Mouse (Mus musculus) kidney, adult 2 months (tissue): ENCODE data around the gene Atp2b1. TPM values are rescaled to one million over a fixed set of nuclear protein-coding genes. Genes with fewer than 3 reads are reported as not detected.

Source experiments
- DNase-seq: peaks from one replicate; pipeline ENCODE4 v3.0.0; 2021
- H3K27ac ChIP-seq: fragments of 200-500 bp; 2 replicates; pipeline ENCODE4 v1.5.1; 2012; ENCODE audit warnings: low read depth, low read length, control low read depth, inconsistent platforms; ENCODE audit not compliant: insufficient read depth
- H3K27me3 ChIP-seq: fragments of 200-500 bp; replicated peaks from 2 replicates; pipeline ENCODE4 v1.6.1; 2012; ENCODE audit warnings: mild to moderate bottlenecking, moderate library complexity, low read length, inconsistent platforms; ENCODE audit not compliant: control insufficient read depth, insufficient read depth
- H3K36me3 ChIP-seq: fragments of 200-500 bp; 2 replicates; pipeline ENCODE4 v1.6.1; 2012; ENCODE audit warnings: mild to moderate bottlenecking, moderate library complexity, low read length, inconsistent platforms; ENCODE audit not compliant: control insufficient read depth, insufficient read depth
- H3K4me1 ChIP-seq: fragments of 200-500 bp; 2 replicates; pipeline ENCODE4 v1.6.1; 2011; ENCODE audit warnings: low read length; ENCODE audit not compliant: control insufficient read depth, insufficient read depth
- H3K4me3 ChIP-seq: fragments of 200-500 bp; 2 replicates; pipeline ENCODE4 v1.5.1; 2011; ENCODE audit warnings: mild to moderate bottlenecking, low read depth, low read length, control low read depth; ENCODE audit not compliant: insufficient read depth
- CTCF ChIP-seq: fragments of 200-500 bp; conservative IDR thresholded peaks from 2 replicates; pipeline ENCODE4 v1.5.1; 2011; ENCODE audit warnings: low read depth, mild to moderate bottlenecking, control low read depth, low read length, moderate library complexity, mixed read lengths; ENCODE audit not compliant: insufficient read depth, insufficient read length
- POLR2A ChIP-seq: fragments of 200-500 bp; IDR thresholded peaks from one replicate; pipeline ENCODE4 v1.6.1; 2011; ENCODE audit warnings: low read depth, low read length, control low read depth
- WGBS: fragments of 180-500 bp; shearing (Covaris S2); methylation state at CpG from one replicate; pipeline ENCODE4 v1.1.7; 2018; 5-methylcytosine and 5-hydroxymethylcytosine counted together
- polyA plus RNA-seq: library from polyadenylated mRNA; depleted of rRNA; stranded (reverse); fragments of >200 nt; gene quantifications from 2 replicates; pipeline ENCODE4 v1.2.3, GENCODE M21; 2012; rRNA removed

Gene Atp2b1
- polyA plus RNA-seq, 1 experiment: 13.3 TPM

DNA sequence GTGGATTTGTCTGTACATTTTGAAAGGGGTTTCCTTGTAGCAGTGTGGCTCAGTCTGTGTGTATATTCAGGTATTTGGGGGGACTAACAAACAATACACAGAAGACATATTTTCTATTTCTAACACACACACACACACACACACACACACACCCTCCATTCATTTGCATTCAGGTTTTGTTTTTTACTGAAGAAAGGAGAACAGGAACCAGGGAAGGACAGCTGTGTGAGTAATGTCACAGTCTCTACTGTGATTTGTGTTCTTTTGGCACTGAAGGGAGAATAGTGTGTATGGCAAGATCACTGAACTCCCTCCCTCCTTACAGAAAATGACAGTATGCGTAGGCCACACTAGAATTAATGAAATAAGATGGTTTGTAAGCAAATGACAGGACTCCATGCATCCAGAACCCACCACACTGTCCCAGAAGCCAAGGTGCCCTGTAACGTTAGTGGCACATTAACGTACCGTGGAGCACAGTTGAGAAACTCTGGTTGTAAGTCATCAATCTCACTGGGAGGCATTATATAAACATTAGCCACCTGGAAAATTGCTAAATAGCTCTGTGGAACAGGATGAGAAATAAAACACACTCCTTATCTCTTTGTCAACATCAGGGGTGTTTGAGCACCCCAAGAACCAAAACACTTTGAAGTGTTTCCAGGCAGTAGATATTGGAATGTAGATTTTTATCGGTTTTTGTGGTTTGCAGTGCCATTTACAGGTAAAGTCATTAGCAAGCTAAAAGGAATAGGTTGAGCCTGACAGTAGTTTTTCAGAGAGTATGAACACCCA lies 132.7 kb downstream of the Atp2b1 start:
- no peak overlapping the region for H3K27ac ChIP-seq
- 47% methylated on average over 5 of the region's 5 CpGs for WGBS
- TF ChIP-seq CTCF: no peak
- no peak for TF ChIP-seq POLR2A
- no peaks in the 10 kb centered on the region for H3K27me3 ChIP-seq
- no peaks in the 10 kb centered on the region for H3K36me3 ChIP-seq
- H3K4me3 ChIP-seq: no peak overlapping the region
- H3K4me1 ChIP-seq: no peaks in the 10 kb centered on the region
- no peak for DNase-seq

DNA sequence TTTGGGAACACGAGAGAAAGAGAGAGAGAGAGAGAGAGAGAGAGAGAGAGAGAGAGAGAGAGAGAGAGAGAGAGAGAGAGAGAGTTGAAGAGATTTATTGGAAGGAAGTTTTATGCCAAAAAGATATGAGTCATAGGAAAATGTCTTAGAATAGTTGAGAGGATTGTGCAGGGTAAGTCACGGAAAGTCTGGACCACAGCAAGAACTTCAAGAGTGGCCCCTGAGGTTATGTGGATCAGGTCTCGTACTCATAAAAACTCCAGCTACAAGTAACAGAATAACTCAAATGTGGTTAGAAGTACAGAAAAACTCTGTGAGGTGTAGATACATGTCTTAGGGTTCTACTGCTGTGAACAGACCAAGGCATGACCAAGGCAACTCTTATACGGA lies 133.3 kb downstream of the Atp2b1 start:
- Histone ChIP-seq H3K4me3 (no peak overlapping the region), H3K27me3 (no peaks in the 10 kb centered on the region), H3K36me3 (no peaks in the 10 kb centered on the region), H3K27ac (no peak overlapping the region), H3K4me1 (no peaks in the 10 kb centered on the region)
- WGBS: 64% methylated on average over 4 of the region's 4 CpGs
- no peak for TF ChIP-seq CTCF
- TF ChIP-seq POLR2A: no peak
- DNase-seq: no peak

DNA sequence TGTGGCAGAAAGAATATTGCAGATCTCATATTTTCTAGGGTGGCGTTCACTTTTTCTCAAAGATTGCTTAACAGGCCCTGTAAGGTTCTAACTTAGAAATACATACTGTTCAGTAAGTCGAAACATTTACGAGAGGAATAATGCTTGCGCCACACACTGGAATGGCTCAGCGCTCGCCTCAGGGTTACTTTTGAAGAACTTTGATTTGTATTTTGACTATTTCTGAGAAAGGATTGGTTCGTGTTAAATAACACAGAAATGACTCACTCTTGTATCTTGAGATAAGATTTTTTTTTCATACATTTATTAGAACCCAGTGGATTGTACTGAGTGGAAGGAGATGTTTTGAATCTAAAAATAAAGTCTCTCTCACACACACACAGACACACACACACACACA lies 135.9 kb downstream of the Atp2b1 start:
- H3K4me3 ChIP-seq: no peak overlapping the region
- no peak overlapping the region for H3K27ac ChIP-seq
- H3K4me1 ChIP-seq: no peaks in the 10 kb centered on the region
- TF ChIP-seq POLR2A (no peak), CTCF (no peak)
- no peak for DNase-seq
- H3K27me3 ChIP-seq: no peaks in the 10 kb centered on the region
- no peaks in the 10 kb centered on the region for H3K36me3 ChIP-seq
- WGBS: 84% methylated on average over 7 of the region's 7 CpGs

DNA sequence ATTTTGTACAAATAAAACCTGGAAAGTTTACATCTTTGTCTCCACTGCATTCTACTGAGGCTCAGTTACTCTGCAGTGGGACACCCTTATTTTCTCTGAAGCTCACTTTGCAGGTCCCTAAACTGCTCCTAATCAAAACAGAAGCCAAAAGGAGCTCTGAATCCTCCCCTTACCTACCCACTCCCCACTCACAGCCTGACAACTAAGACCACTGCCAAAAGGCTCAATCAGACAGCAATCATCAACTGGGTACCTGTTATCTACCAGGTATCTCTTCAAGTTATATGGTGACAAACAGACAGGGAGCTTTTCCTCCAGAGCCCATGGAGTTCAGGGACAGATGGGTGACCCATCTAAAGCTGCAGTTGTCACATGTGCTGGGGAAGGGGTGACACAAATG lies 138.9 kb downstream of the Atp2b1 start:
- Histone ChIP-seq H3K27ac (no peak overlapping the region), H3K36me3 (no peaks in the 10 kb centered on the region), H3K4me3 (no peak overlapping the region), H3K4me1 (no peaks in the 10 kb centered on the region), H3K27me3 (no peaks in the 10 kb centered on the region)
- TF ChIP-seq POLR2A: no peak
- no peak for TF ChIP-seq CTCF
- DNase-seq: no peak

DNA sequence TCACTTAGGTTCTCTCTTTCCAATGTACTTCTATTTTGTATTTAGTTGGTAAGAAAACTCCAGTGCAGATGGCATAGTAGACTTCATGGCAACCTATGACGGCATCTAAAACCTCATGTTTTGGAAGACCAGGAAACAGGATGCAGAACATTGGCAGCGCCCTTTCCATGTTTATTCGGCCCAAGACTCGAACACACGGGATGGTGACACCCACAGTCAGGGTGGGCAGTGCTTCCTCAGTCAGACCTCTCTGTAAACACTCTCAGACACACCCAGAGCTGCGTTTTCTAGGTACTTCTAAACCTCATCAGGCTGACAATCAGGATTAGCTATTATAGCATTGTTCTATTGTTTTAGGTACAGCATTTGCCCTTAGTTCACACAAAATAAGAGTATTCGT lies 146.4 kb downstream of the Atp2b1 start:
- TF ChIP-seq POLR2A (no peak), CTCF (no peak)
- no peaks in the 10 kb centered on the region for H3K36me3 ChIP-seq
- no peak overlapping the region for H3K4me3 ChIP-seq
- H3K27ac ChIP-seq: no peak overlapping the region
- DNase-seq: no peak
- 91% methylated on average over 7 of the region's 7 CpGs for WGBS
- no peaks in the 10 kb centered on the region for H3K4me1 ChIP-seq
- no peaks in the 10 kb centered on the region for H3K27me3 ChIP-seq

DNA sequence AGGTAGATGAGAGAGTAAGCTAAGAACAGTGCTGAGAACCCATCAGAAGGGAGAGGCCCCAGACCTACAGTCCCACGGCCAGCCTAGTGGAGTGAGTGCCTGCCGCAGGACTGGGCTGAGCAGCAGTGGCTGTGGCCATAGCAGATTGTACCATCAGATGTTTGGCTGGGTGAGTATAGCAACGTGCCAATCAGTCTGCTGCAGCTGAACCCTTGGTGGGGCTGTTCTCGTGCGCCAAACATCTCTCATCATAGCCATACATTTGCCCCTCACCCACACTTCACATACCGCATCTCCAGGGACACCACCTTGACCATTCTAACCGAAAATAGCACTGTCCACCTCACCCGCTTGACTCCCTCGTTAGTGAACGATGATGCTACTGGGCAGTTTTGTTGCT lies 147.2 kb downstream of the Atp2b1 start:
- H3K27ac ChIP-seq: no peak overlapping the region
- WGBS: 90% methylated on average over 10 of the region's 10 CpGs

DNA sequence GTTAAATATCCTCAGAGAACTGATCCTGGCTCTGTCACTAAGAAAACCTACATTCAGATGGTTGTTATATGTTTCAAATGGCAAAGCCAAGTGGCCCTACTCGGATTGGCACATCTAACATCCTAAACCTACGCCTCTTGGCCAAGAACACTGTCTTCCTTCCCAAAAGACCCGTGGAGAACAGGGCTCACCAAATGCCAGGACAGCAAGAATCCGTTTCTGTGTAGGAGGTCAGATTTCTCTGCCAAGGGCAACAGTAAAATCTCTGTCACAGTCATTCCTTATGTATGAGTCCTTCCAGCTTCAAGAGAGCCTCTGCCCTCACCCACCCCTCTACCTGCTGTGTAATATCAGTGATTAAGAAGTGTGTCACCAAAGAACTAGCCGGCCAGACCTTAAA lies 148.3 kb downstream of the Atp2b1 start:
- H3K27ac ChIP-seq: no peak overlapping the region; the same call in 1 of the 2 replicates
- DNase-seq: no peak
- WGBS: 68% methylated on average over 5 of the region's 5 CpGs
- no peaks in the 10 kb centered on the region for H3K27me3 ChIP-seq
- H3K4me3 ChIP-seq: no peak overlapping the region
- H3K4me1 ChIP-seq: no peaks in the 10 kb centered on the region
- no peaks in the 10 kb centered on the region for H3K36me3 ChIP-seq
- TF ChIP-seq CTCF (no peak), POLR2A (no peak)

More for the DNA sequence above, 147.2 kb downstream of the Atp2b1 start:
- Histone ChIP-seq H3K4me3 (no peak overlapping the region), H3K27me3 (no peaks in the 10 kb centered on the region), H3K36me3 (no peaks in the 10 kb centered on the region), H3K4me1 (no peaks in the 10 kb centered on the region)
- TF ChIP-seq POLR2A (no peak), CTCF (no peak)
- DNase-seq: no peak

Other genes with a start within 250 kb of the Atp2b1 start
- 6.9 and 10.2 TPM in 2 replicates for gene Poc1b, start 192.6 kb downstream of the Atp2b1 start, polyA plus RNA-seq
- 1.7 and 1.8 TPM in 2 replicates for gene Galnt4, start 193.8 kb downstream of the Atp2b1 start, polyA plus RNA-seq
- gene Phxr2, start 211.9 kb downstream of the Atp2b1 start, polyA plus RNA-seq: not detected in 2 replicates